In genomic region chr16:91314114-91314775, GRCm38 (mm10) we compare ENCODE assay signal across 8 mouse cellular contexts. TPM values are rescaled to one million over a fixed set of nuclear protein-coding genes. Genes with fewer than 3 reads are reported as not detected.
DNase-seq lines count a peak whose midpoint lies in the region; ATAC-seq and TF ChIP-seq lines count a peak whose summit lies in the region.

No protein-coding gene starts in this region.

- peak; percentile 66 for DNase-seq in 3T3-L1 (ENCODE audit: low read depth, low spot score)
- DNase-seq in adrenal gland, postnatal 4 days (ENCODE audit: low spot score in 2 of 2), result peak; percentile 32 to 49
- peak; percentile 89 for DNase-seq in embryonic facial prominence, embryonic 14.5 days (ENCODE audit: low spot score)
- peak; percentile 44 for DNase-seq in heart, adult 8-10 months (ENCODE audit: low spot score)
- DNase-seq in limb, embryonic 14.5 days (ENCODE audit: low spot score), result peak; percentile 81
- peak; percentile 13 to 23 for DNase-seq in monocyte, adult 2 months (ENCODE audit: low read depth in 1 of 2, low spot score in 2 of 2)
- peak; percentile 53 for DNase-seq in splenic B cell, adult 2 months (ENCODE audit: low read depth, low spot score)

- no peaks in the 10 kb centered on the region for H3K9me3 ChIP-seq in embryonic facial prominence, embryonic 14.5 days (ENCODE audit: control insufficient read depth, low read length)
- no peaks in the 10 kb centered on the region for H3K9me3 ChIP-seq in kidney, embryonic 15.5 days (replicated peaks)
- no peaks in the 10 kb centered on the region for H3K9me3 ChIP-seq in limb, embryonic 14.5 days (ENCODE audit: control insufficient read depth, low read length)

- WGBS in embryonic facial prominence, embryonic 14.5 days, result 6% methylated on average over 19 of the region's 19 CpGs
- 6% methylated on average over 19 of the region's 19 CpGs for WGBS in kidney, embryonic 15.5 days
- WGBS in limb, embryonic 14.5 days, result 6% methylated on average over 19 of the region's 19 CpGs

- no peaks in the 10 kb centered on the region for H3K4me1 ChIP-seq in embryonic facial prominence, embryonic 14.5 days (ENCODE audit: control insufficient read depth, insufficient read depth, low read length)
- peaks cover 7% of the 10 kb centered on the region; the same call in 1 of the 2 replicates for H3K4me1 ChIP-seq in kidney, embryonic 15.5 days
- peaks cover 3% of the 10 kb centered on the region; the same call in 1 of the 2 replicates for H3K4me1 ChIP-seq in limb, embryonic 14.5 days (ENCODE audit: control insufficient read depth, insufficient read depth, low read length)

- H3K36me3 ChIP-seq in embryonic facial prominence, embryonic 14.5 days (ENCODE audit: control insufficient read depth, insufficient read depth, low read length), result no peaks in the 10 kb centered on the region
- no peaks in the 10 kb centered on the region for H3K36me3 ChIP-seq in kidney, embryonic 15.5 days
- H3K36me3 ChIP-seq in limb, embryonic 14.5 days (ENCODE audit: control insufficient read depth, insufficient read depth, low read length), result no peaks in the 10 kb centered on the region
- no peaks in the 10 kb centered on the region for H3K36me3 ChIP-seq in splenic B cell, adult 2 months (ENCODE audit: control insufficient read depth, insufficient read depth, low read length, poor library complexity, severe bottlenecking)

- TF ChIP-seq POLR2A in limb, embryonic 14.5 days (IDR thresholded peaks at IDR 0.05; ENCODE audit: borderline replicate concordance, extremely low read depth, insufficient read depth, insufficient read length), result no peak

- peaks cover 9% of the 10 kb centered on the region; the same call in 1 of the 2 replicates for H3K27me3 ChIP-seq in embryonic facial prominence, embryonic 14.5 days (replicated peaks; ENCODE audit: control insufficient read depth, insufficient read depth, low read length)
- peaks cover 84% of the 10 kb centered on the region for H3K27me3 ChIP-seq in kidney, embryonic 15.5 days
- 0 out of 2 replicates have a peak, but pooled peaks cover 18% of the 10 kb centered on the region for H3K27me3 ChIP-seq in limb, embryonic 14.5 days (ENCODE audit: control insufficient read depth, insufficient read depth, low read length)
- no peaks in the 10 kb centered on the region; the same call in 1 of the 2 replicates for H3K27me3 ChIP-seq in splenic B cell, adult 2 months (ENCODE audit: control insufficient read depth, insufficient read depth, low read length, poor library complexity, severe bottlenecking)

- H3K4me2 ChIP-seq in embryonic facial prominence, embryonic 14.5 days (ENCODE audit: low read depth, low read length), result peak overlapping the region; percentile 31
- H3K4me2 ChIP-seq in kidney, embryonic 15.5 days, result peak overlapping the region; percentile 24
- no peak overlapping the region for H3K4me2 ChIP-seq in limb, embryonic 14.5 days (replicated peaks; ENCODE audit: low read depth, low read length, severe bottlenecking)

- ATAC-seq in embryonic facial prominence, embryonic 14.5 days (ENCODE audit: low read depth), result peak; percentile 84
- peak; percentile 60; the same call in 1 of the 2 replicates for ATAC-seq in kidney, embryonic 15.5 days (replicated peaks; ENCODE audit: low FRiP score)
- ATAC-seq in limb, embryonic 14.5 days (ENCODE audit: low FRiP score, low read depth), result no peak; the same call in 1 of the 2 replicates

- H3K9ac ChIP-seq in embryonic facial prominence, embryonic 14.5 days (ENCODE audit: low read depth, low read length), result no peak overlapping the region
- no peak overlapping the region for H3K9ac ChIP-seq in kidney, embryonic 15.5 days
- no peak overlapping the region for H3K9ac ChIP-seq in limb, embryonic 14.5 days (ENCODE audit: low read depth, low read length, severe bottlenecking)

- no peak overlapping the region for H3K4me3 ChIP-seq in embryonic facial prominence, embryonic 14.5 days (ENCODE audit: low read depth, low read length)
- H3K4me3 ChIP-seq in kidney, embryonic 15.5 days (replicated peaks), result no peak overlapping the region
- H3K4me3 ChIP-seq in limb, embryonic 14.5 days (replicated peaks; ENCODE audit: low read length), result no peak overlapping the region

- no peak overlapping the region for H3K27ac ChIP-seq in embryonic facial prominence, embryonic 14.5 days (replicated peaks; ENCODE audit: low read depth, low read length)
- no peak overlapping the region for H3K27ac ChIP-seq in kidney, embryonic 15.5 days
- H3K27ac ChIP-seq in limb, embryonic 14.5 days (replicated peaks; ENCODE audit: low read depth, low read length), result no peak overlapping the region

RNA-seq across cellular contexts. Expression of gene Olig1, which starts 44.7 kb away (rescaled TPM):
- under 1 TPM in 1 of 2 experiments, not detected in 1; 0.65 TPM for total RNA-seq in adrenal gland, postnatal 4 days (2021)
- 4.1 and 4.2 TPM in 2 replicates for polyA plus RNA-seq in embryonic facial prominence, embryonic 14.5 days (2014; fragmentation: Nextera tagmentation; extraction: Ambion mirVana)
- total RNA-seq in heart, adult 8-10 months (2022), result not detected
- polyA plus RNA-seq in kidney, embryonic 15.5 days (2015; fragmentation: Nextera tagmentation; extraction: Ambion mirVana), result 0.09 and 0.12 TPM in 2 replicates
- 0.08 and 0.09 TPM in 2 replicates for polyA plus RNA-seq in limb, embryonic 14.5 days (2012; rRNA removed)
- polyA plus RNA-seq in limb, embryonic 14.5 days (2014; fragmentation: Nextera tagmentation; extraction: Ambion mirVana), result 0.11 TPM in 1 of 2 replicates, not detected in the other

RNA-seq across cellular contexts. Expression of gene Ifnar2, which starts 58.3 kb away (rescaled TPM):
- total RNA-seq in adrenal gland, postnatal 4 days (2021), result 10 to 100 TPM; 68.7 to 72.6 TPM
- 62.7 and 67.7 TPM in 2 replicates for polyA plus RNA-seq in embryonic facial prominence, embryonic 14.5 days (2014; fragmentation: Nextera tagmentation; extraction: Ambion mirVana)
- 10 to 100 TPM; 27.6 to 35.3 (median 32.6) TPM for total RNA-seq in heart, adult 8-10 months (2022)
- polyA plus RNA-seq in kidney, embryonic 15.5 days (2015; fragmentation: Nextera tagmentation; extraction: Ambion mirVana), result 50.5 and 51.8 TPM in 2 replicates
- polyA plus RNA-seq in limb, embryonic 14.5 days (2012; rRNA removed), result 36.2 and 38.7 TPM in 2 replicates
- polyA plus RNA-seq in limb, embryonic 14.5 days (2014; fragmentation: Nextera tagmentation; extraction: Ambion mirVana), result 59.7 and 64.8 TPM in 2 replicates

Comparison
In these comparisons a context has a peak if more than half of its experiments do, and no peak if none do; other contexts are left out.
1. DNase-seq: peak in every context shown above with its lines; median percentile 89 in embryonic facial prominence, embryonic 14.5 days; 81 in limb, embryonic 14.5 days; 66 in 3T3-L1; 53 in splenic B cell, adult 2 months; 44 in heart, adult 8-10 months; 40 in adrenal gland, postnatal 4 days; 18 in monocyte, adult 2 months.